Mouse (Mus musculus): Measurements from ENCODE around the gene Spem1. TPM values are rescaled to one million over a fixed set of nuclear protein-coding genes. Genes with fewer than 3 reads are reported as not detected.

Gene Spem1
- total RNA-seq, 2 experiments from 2014 or later = 0.43 TPM; not detected in 1

- peak; percentile 63 to 72 for DNase-seq (ENCODE audit: low spot score in 2 of 2)
- intact Hi-C loops (cut with DNase I) = loop anchor here (2.0 kb wide), 2 partner anchors 33 to 45 kb away; partner anchors contain the start of genes Nlgn2 and Polr2a
These were observed 18.0 kb downstream of the Spem1 start for GRCm38 (mm10) chr11:69803786-69804651.

GRCm38 (mm10) chr11:69803328-69803727 lies 18.7 kb downstream of the Spem1 start:
- DNase-seq (ENCODE audit: low spot score in 2 of 2) = no peak
- intact Hi-C loops (cut with DNase I) = loop anchor here (2.0 kb wide), 2 partner anchors 33 to 45 kb away; partner anchors contain the start of genes Nlgn2 and Polr2a

GRCm38 (mm10) chr11:69802648-69803105 lies 19.3 kb downstream of the Spem1 start:
- intact Hi-C loops (cut with DNase I) = loop anchor here (2.0 kb wide), 2 partner anchors 34 to 44 kb away; partner anchors contain the start of genes Nlgn2 and Polr2a
- peak; percentile 74 to 80 for DNase-seq (ENCODE audit: low spot score in 2 of 2)

- intact Hi-C loops (cut with DNase I) = no loop called here
- DNase-seq (ENCODE audit: low spot score in 2 of 2) = no peak
These were observed 20.5 kb downstream of the Spem1 start, which contains the start of gene Fgf11 for GRCm38 (mm10) chr11:69801379-69801977. TSS of gene Fgf11 (minus strand) at chr11:69801857.

- no peak for DNase-seq (ENCODE audit: low spot score in 2 of 2)
- intact Hi-C loops (cut with DNase I) = no loop called here
These were observed 21.4 kb downstream of the Spem1 start for GRCm38 (mm10) chr11:69800392-69801197.

GRCm38 (mm10) chr11:69800138-69800391 lies 21.9 kb downstream of the Spem1 start:
- DNase-seq (ENCODE audit: low spot score in 2 of 2) = no peak
- intact Hi-C loops (cut with DNase I) = no loop called here

- intact Hi-C loops (cut with DNase I) = no loop called here
- no peak for DNase-seq (ENCODE audit: low spot score in 2 of 2)
These were observed 22.4 kb downstream of the Spem1 start for GRCm38 (mm10) chr11:69799394-69800137.

- intact Hi-C loops (cut with DNase I) = no loop called here
- no peak for DNase-seq (ENCODE audit: low spot score in 2 of 2)
These were observed 24.1 kb downstream of the Spem1 start for GRCm38 (mm10) chr11:69797924-69798323.

- intact Hi-C loops (cut with DNase I) = no loop called here
- no peak for DNase-seq (ENCODE audit: low spot score in 2 of 2)
These were observed 26.0 kb downstream of the Spem1 start for GRCm38 (mm10) chr11:69795983-69796435.

GRCm38 (mm10) chr11:69795168-69795982 lies 26.6 kb downstream of the Spem1 start, which contains the start of gene Chrnb1:
TSS of gene Chrnb1 (minus strand) at chr11:69795943.
- peak; percentile 91 to 96 for DNase-seq (ENCODE audit: low spot score in 2 of 2)
- intact Hi-C loops (cut with DNase I) = no loop called here

GRCm38 (mm10) chr11:69793429-69793828 lies 28.6 kb downstream of the Spem1 start:
- no peak for DNase-seq (ENCODE audit: low spot score in 2 of 2)
- intact Hi-C loops (cut with DNase I) = no loop called here

- intact Hi-C loops (cut with DNase I) = loop anchor here (2.0 kb wide), 1 partner anchor 23 kb away; no protein-coding TSS in a partner anchor
These were observed 30.6 kb downstream of the Spem1 start for GRCm38 (mm10) chr11:69791420-69791819.

GRCm38 (mm10) chr11:69789431-69789830 lies 32.5 kb downstream of the Spem1 start:
- intact Hi-C loops (cut with DNase I) = no loop called here
- no peak for DNase-seq (ENCODE audit: low spot score in 2 of 2)

More at GRCm38 (mm10) chr11:69791420-69791819, 30.6 kb downstream of the Spem1 start:
- DNase-seq (ENCODE audit: low spot score in 2 of 2) = peak in 1 of 2 experiments; percentile 71

- intact Hi-C loops (cut with DNase I) = no loop called here
- DNase-seq (ENCODE audit: low spot score in 2 of 2) = no peak
These were observed 34.7 kb downstream of the Spem1 start for GRCm38 (mm10) chr11:69787306-69787705.

GRCm38 (mm10) chr11:69784793-69785272 lies 37.1 kb downstream of the Spem1 start:
- intact Hi-C loops (cut with DNase I) = no loop called here

GRCm38 (mm10) chr11:69781828-69782227 lies 40.2 kb downstream of the Spem1 start:
- intact Hi-C loops (cut with DNase I) = no loop called here
- DNase-seq (ENCODE audit: low spot score in 2 of 2) = no peak

More at GRCm38 (mm10) chr11:69784793-69785272, 37.1 kb downstream of the Spem1 start:
- no peak for DNase-seq (ENCODE audit: low spot score in 2 of 2)

- intact Hi-C loops (cut with DNase I) = no loop called here
- no peak for DNase-seq (ENCODE audit: low spot score in 2 of 2)
These were observed 43.0 kb downstream of the Spem1 start for GRCm38 (mm10) chr11:69778985-69779384.

Data from left cerebral cortex, postnatal 25 days (tissue).